Mouse (Mus musculus) midbrain, postnatal 0 days (tissue): ENCODE data around the gene Stk16. TPM values are rescaled to one million over a fixed set of nuclear protein-coding genes. Genes with fewer than 3 reads are reported as not detected.

Experiments
- ATAC-seq: fragments of 200-750 bp; cut with Nextera tagmentation; 2 replicates; pipeline ENCODE4 v1.8.0; 2017; ENCODE audit warnings: moderate number of reproducible peaks, mild to moderate bottlenecking, moderate TSS enrichment, moderate library complexity; ENCODE audit not compliant: low FRiP score
- DNase-seq: peaks from one replicate; pipeline ENCODE4 v3.0.0-alpha.2; 2015; ENCODE audit warnings: low spot score
- H3K27ac ChIP-seq: fragments of 300-500 bp; sonication (generic); 2 replicates; pipeline ENCODE4 v1.5.1; 2014; ENCODE audit warnings: low read depth, mild to moderate bottlenecking, low read length, mixed read lengths
- H3K27me3 ChIP-seq: fragments of 300-500 bp; sonication (generic); 2 replicates; pipeline ENCODE4 v1.6.1; 2014; ENCODE audit warnings: low read length, control low read depth, mixed read lengths; ENCODE audit not compliant: insufficient read depth
- H3K36me3 ChIP-seq: fragments of 300-500 bp; sonication (generic); 2 replicates; pipeline ENCODE4 v1.6.1; 2014; ENCODE audit warnings: low read length, control low read depth, mixed read lengths; ENCODE audit not compliant: insufficient read depth
- H3K4me1 ChIP-seq: fragments of 300-500 bp; sonication (generic); 2 replicates; pipeline ENCODE4 v1.6.1; 2014; ENCODE audit warnings: mild to moderate bottlenecking, control low read depth, antibody characterized with exemption, low read length, mixed read lengths; ENCODE audit not compliant: insufficient read depth
- H3K4me2 ChIP-seq: fragments of 300-500 bp; sonication (generic); 2 replicates; pipeline ENCODE4 v1.6.1; 2014; ENCODE audit warnings: low read depth, mild to moderate bottlenecking, low read length, mixed read lengths; ENCODE audit not compliant: poor library complexity, severe bottlenecking
- H3K4me3 ChIP-seq: fragments of 300-500 bp; sonication (generic); 2 replicates; pipeline ENCODE4 v1.5.1; 2014; ENCODE audit warnings: low read depth, mild to moderate bottlenecking, low read length, moderate library complexity
- H3K9ac ChIP-seq: fragments of 300-500 bp; sonication (generic); replicated peaks from 2 replicates; pipeline ENCODE4 v1.6.1; 2014; ENCODE audit warnings: mild to moderate bottlenecking, low read length, moderate library complexity, mixed read lengths; ENCODE audit not compliant: poor library complexity, severe bottlenecking
- H3K9me3 ChIP-seq: fragments of 300-500 bp; sonication (generic); 2 replicates; pipeline ENCODE4 v1.6.1; 2016; ENCODE audit warnings: low read length, control low read depth
- CTCF ChIP-seq: IDR thresholded peaks from 2 replicates; pipeline ENCODE4 v1.5.1; 2016; ENCODE audit warnings: antibody characterized with exemption, mild to moderate bottlenecking
- WGBS: fragments of 180-500 bp; shearing (Covaris S2); extraction: QIAGEN DNeasy Blood & Tissue Kit; methylation state at CpG from one replicate; pipeline ENCODE4 v1.1.7; 2014; 5-methylcytosine and 5-hydroxymethylcytosine counted together
- polyA plus RNA-seq: library from polyadenylated mRNA; unstranded; fragments of >200 nt; fragmentation: Nextera tagmentation; extraction: Ambion mirVana; gene quantifications from 2 replicates; pipeline ENCODE4 v1.2.1, GENCODE M21; 2015
- total RNA-seq: library from RNA; depleted of rRNA; stranded (reverse); fragments of >200 nt; gene quantifications from 2 replicates; pipeline ENCODE4 v1.2.3, GENCODE M21; 2014

Gene Stk16
- total and polyA plus RNA-seq, 2 experiments from 2014 or later, result 111 to 130 TPM

- peak within 1 kb of the TSS; percentile 61 for H3K9ac ChIP-seq
- H3K4me1 ChIP-seq, result no peaks in the 10 kb centered on the region
- H3K9me3 ChIP-seq, result no peaks in the 10 kb centered on the region
- peak within 1 kb of the TSS; percentile 52 for H3K4me3 ChIP-seq
- peak within 1 kb of the TSS; percentile 80 for H3K4me2 ChIP-seq
- WGBS, result 0% methylated on average over 31 of the region's 31 CpGs
- peak; percentile 18 for TF ChIP-seq CTCF
- H3K27ac ChIP-seq, result 0 out of 2 replicates have a peak within 1 kb of the TSS, but pooled peaks have one; percentile 8
- peaks cover 64% of the 10 kb centered on the region for H3K36me3 ChIP-seq
- H3K27me3 ChIP-seq, result no peaks in the 10 kb centered on the region
- peak; percentile 96 for DNase-seq
- ATAC-seq, result peak; percentile 93
Measured at GRCm38 (mm10) chr1:75180105-75180590, 30.5 kb upstream of the Stk16 start, which contains the start of gene Abcb6. Abcb6 (minus strand) TSS chr1:75180392.

GRCm38 (mm10) chr1:75180741-75181140 lies 29.9 kb upstream of the Stk16 start:
- no peak for DNase-seq
- no peak for TF ChIP-seq CTCF
- Histone ChIP-seq H3K27ac (no peak overlapping the region), H3K27me3 (no peaks in the 10 kb centered on the region), H3K9ac (no peak overlapping the region), H3K36me3 (peaks cover 65% of the 10 kb centered on the region), H3K9me3 (no peaks in the 10 kb centered on the region), H3K4me2 (peak overlapping the region; percentile 80), H3K4me1 (no peaks in the 10 kb centered on the region), H3K4me3 (peak overlapping the region; percentile 52)
- no peak for ATAC-seq
- WGBS, result 35% methylated on average over 7 of the region's 7 CpGs

GRCm38 (mm10) chr1:75181377-75181870 lies 29.2 kb upstream of the Stk16 start:
- DNase-seq (no peak), ATAC-seq (no peak)
- Histone ChIP-seq H3K36me3 (peaks cover 65% of the 10 kb centered on the region), H3K9ac (no peak overlapping the region), H3K4me3 (no peak overlapping the region), H3K9me3 (no peaks in the 10 kb centered on the region), H3K27me3 (no peaks in the 10 kb centered on the region), H3K27ac (no peak overlapping the region), H3K4me1 (no peaks in the 10 kb centered on the region), H3K4me2 (no peak overlapping the region)
- TF ChIP-seq CTCF, result no peak
- 83% methylated on average over 4 of the region's 4 CpGs for WGBS

GRCm38 (mm10) chr1:75182160-75182559 lies 28.5 kb upstream of the Stk16 start:
- 75% methylated on average over 4 of the region's 4 CpGs for WGBS
- Histone ChIP-seq H3K27me3 (no peaks in the 10 kb centered on the region), H3K27ac (no peak overlapping the region), H3K9me3 (no peaks in the 10 kb centered on the region), H3K4me2 (no peak overlapping the region), H3K4me3 (no peak overlapping the region), H3K4me1 (no peaks in the 10 kb centered on the region), H3K36me3 (peaks cover 65% of the 10 kb centered on the region), H3K9ac (no peak overlapping the region)
- TF ChIP-seq CTCF, result peak; percentile 45
- ATAC-seq (no peak), DNase-seq (no peak)

GRCm38 (mm10) chr1:75185495-75185894 lies 25.1 kb upstream of the Stk16 start:
- Histone ChIP-seq H3K9me3 (no peaks in the 10 kb centered on the region), H3K4me1 (no peaks in the 10 kb centered on the region), H3K27ac (no peak overlapping the region), H3K27me3 (no peaks in the 10 kb centered on the region), H3K9ac (no peak overlapping the region), H3K4me2 (no peak overlapping the region), H3K4me3 (no peak overlapping the region), H3K36me3 (peaks cover 69% of the 10 kb centered on the region)
- ATAC-seq (no peak), DNase-seq (no peak)
- no peak for TF ChIP-seq CTCF
- WGBS, result 95% methylated on average over 11 of the region's 11 CpGs

- H3K9ac ChIP-seq, result no peak overlapping the region
- no peaks in the 10 kb centered on the region for H3K9me3 ChIP-seq
- TF ChIP-seq CTCF, result no peak
- no peaks in the 10 kb centered on the region for H3K27me3 ChIP-seq
- peaks cover 60% of the 10 kb centered on the region for H3K36me3 ChIP-seq
- H3K4me1 ChIP-seq, result peaks cover 6% of the 10 kb centered on the region; the same call in 1 of the 2 replicates
- ATAC-seq, result no peak
- H3K4me3 ChIP-seq, result no peak overlapping the region
- no peak overlapping the region for H3K4me2 ChIP-seq
- no peak overlapping the region for H3K27ac ChIP-seq
- no peak for DNase-seq
Measured at GRCm38 (mm10) chr1:75187126-75187525, 23.5 kb upstream of the Stk16 start.
